Mouse (Mus musculus): ENCODE data around the gene Sept1. TPM values are rescaled to one million over a fixed set of nuclear protein-coding genes. Genes with fewer than 3 reads are reported as not detected.

Sept1 gene
- polyA plus RNA-seq, 1 experiment = 38.4 TPM

- no peaks in the 10 kb centered on the region for H3K36me3 ChIP-seq (ENCODE audit: control insufficient read depth, insufficient read depth, low read length)
- H3K27me3 ChIP-seq (replicated peaks; ENCODE audit: control insufficient read depth, insufficient read depth, low read length) = no peaks in the 10 kb centered on the region
- 91% methylated on average over 4 of the region's 4 CpGs for WGBS
- H3K4me3 ChIP-seq (ENCODE audit: insufficient read depth, low read depth, low read length) = no peak overlapping the region
- H3K4me1 ChIP-seq (ENCODE audit: control insufficient read depth, insufficient read depth, low read length) = no peaks in the 10 kb centered on the region; the same call in 1 of the 2 replicates
- no peak for DNase-seq
- TF ChIP-seq POLR2A (IDR thresholded peaks at IDR 0.05; ENCODE audit: low read depth, low read length) (no peak), CTCF (conservative IDR thresholded peaks at IDR 0.05; ENCODE audit: insufficient read depth, insufficient read length, low read depth, low read length) (no peak)
- no peak overlapping the region for H3K27ac ChIP-seq (ENCODE audit: insufficient read depth, low read depth, low read length)
Observed at GRCm38 (mm10) chr7:127218670-127219069, 14.3 kb downstream of the Sept1 start.

DNA sequence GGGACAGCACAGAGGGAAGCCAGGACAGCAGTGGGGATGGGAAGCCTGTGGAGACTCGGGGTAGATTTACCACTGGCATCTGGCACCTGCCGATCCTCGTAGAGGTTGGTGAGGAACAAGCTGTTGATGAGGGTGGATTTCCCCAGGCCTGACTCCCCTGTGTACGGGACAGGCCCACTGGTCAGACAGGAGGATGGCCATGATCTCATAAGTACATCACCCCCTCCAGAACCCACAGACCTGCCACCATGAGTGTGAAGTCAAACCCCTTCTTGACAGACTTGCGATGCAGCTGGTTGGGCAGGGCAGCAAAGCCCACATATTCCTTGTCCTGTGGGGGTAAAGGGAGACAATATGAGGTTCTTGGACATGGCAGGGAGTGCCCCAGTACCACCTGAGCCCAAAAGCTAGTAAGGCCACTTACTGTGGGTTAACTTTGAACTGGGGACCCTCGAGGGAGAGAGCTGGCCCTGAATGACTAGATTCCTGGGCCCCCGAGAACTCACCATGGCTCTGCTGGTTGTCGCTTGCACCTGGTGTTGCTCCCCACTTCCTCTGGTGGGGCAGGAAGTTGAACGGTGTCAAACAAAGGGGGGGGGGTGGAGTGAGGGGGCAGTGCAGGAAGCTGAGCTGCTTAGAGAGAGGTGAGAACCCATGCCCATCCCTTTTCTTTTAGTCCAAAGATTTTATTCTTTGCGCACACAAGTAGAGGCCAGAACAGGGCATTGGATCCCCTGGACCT is 14.9 kb downstream of the Sept1 start:
- Histone ChIP-seq H3K4me3 (ENCODE audit: insufficient read depth, low read depth, low read length) (no peak overlapping the region), H3K27me3 (replicated peaks; ENCODE audit: control insufficient read depth, insufficient read depth, low read length) (no peaks in the 10 kb centered on the region), H3K4me1 (ENCODE audit: control insufficient read depth, insufficient read depth, low read length) (no peaks in the 10 kb centered on the region; the same call in 1 of the 2 replicates), H3K36me3 (ENCODE audit: control insufficient read depth, insufficient read depth, low read length) (no peaks in the 10 kb centered on the region), H3K27ac (ENCODE audit: insufficient read depth, low read depth, low read length) (no peak overlapping the region)
- no peak for TF ChIP-seq CTCF (conservative IDR thresholded peaks at IDR 0.05; ENCODE audit: insufficient read depth, insufficient read length, low read depth, low read length)
- TF ChIP-seq POLR2A (IDR thresholded peaks at IDR 0.05; ENCODE audit: low read depth, low read length) = no peak
- WGBS = 71% methylated on average over 10 of the region's 10 CpGs
- DNase-seq = no peak

- 76% methylated on average over 6 of the region's 6 CpGs for WGBS
- H3K27me3 ChIP-seq (replicated peaks; ENCODE audit: control insufficient read depth, insufficient read depth, low read length) = no peaks in the 10 kb centered on the region
- no peaks in the 10 kb centered on the region; the same call in 1 of the 2 replicates for H3K4me1 ChIP-seq (ENCODE audit: control insufficient read depth, insufficient read depth, low read length)
- H3K36me3 ChIP-seq (ENCODE audit: control insufficient read depth, insufficient read depth, low read length) = no peaks in the 10 kb centered on the region
- DNase-seq = no peak
- no peak overlapping the region for H3K4me3 ChIP-seq (ENCODE audit: insufficient read depth, low read depth, low read length)
- no peak overlapping the region for H3K27ac ChIP-seq (ENCODE audit: insufficient read depth, low read depth, low read length)
- TF ChIP-seq POLR2A (IDR thresholded peaks at IDR 0.05; ENCODE audit: low read depth, low read length) (no peak), CTCF (conservative IDR thresholded peaks at IDR 0.05; ENCODE audit: insufficient read depth, insufficient read length, low read depth, low read length) (no peak)
Observed at GRCm38 (mm10) chr7:127217475-127217874, 15.5 kb downstream of the Sept1 start.

- TF ChIP-seq CTCF (conservative IDR thresholded peaks at IDR 0.05; ENCODE audit: insufficient read depth, insufficient read length, low read depth, low read length) = no peak
- no peak for TF ChIP-seq POLR2A (IDR thresholded peaks at IDR 0.05; ENCODE audit: low read depth, low read length)
- H3K4me3 ChIP-seq (ENCODE audit: insufficient read depth, low read depth, low read length) = no peak overlapping the region
- H3K27me3 ChIP-seq (replicated peaks; ENCODE audit: control insufficient read depth, insufficient read depth, low read length) = no peaks in the 10 kb centered on the region
- 78% methylated on average over 5 of the region's 5 CpGs for WGBS
- no peaks in the 10 kb centered on the region; the same call in 1 of the 2 replicates for H3K4me1 ChIP-seq (ENCODE audit: control insufficient read depth, insufficient read depth, low read length)
- no peaks in the 10 kb centered on the region for H3K36me3 ChIP-seq (ENCODE audit: control insufficient read depth, insufficient read depth, low read length)
- no peak for DNase-seq
- H3K27ac ChIP-seq (ENCODE audit: insufficient read depth, low read depth, low read length) = no peak overlapping the region
Observed at GRCm38 (mm10) chr7:127216307-127216706, 16.6 kb downstream of the Sept1 start.

GRCm38 (mm10) chr7:127214981-127215871 is 17.7 kb downstream of the Sept1 start:
- WGBS = 22% methylated on average over 33 of the region's 33 CpGs
- H3K27ac ChIP-seq (ENCODE audit: insufficient read depth, low read depth, low read length) = peak overlapping the region; percentile 77
- H3K27me3 ChIP-seq (replicated peaks; ENCODE audit: control insufficient read depth, insufficient read depth, low read length) = no peaks in the 10 kb centered on the region
- H3K4me1 ChIP-seq (ENCODE audit: control insufficient read depth, insufficient read depth, low read length) = no peaks in the 10 kb centered on the region; the same call in 1 of the 2 replicates
- H3K36me3 ChIP-seq (ENCODE audit: control insufficient read depth, insufficient read depth, low read length) = no peaks in the 10 kb centered on the region
- peak overlapping the region; percentile 52 for H3K4me3 ChIP-seq (ENCODE audit: insufficient read depth, low read depth, low read length)
- peak; percentile 77 for DNase-seq
- no peak for TF ChIP-seq POLR2A (IDR thresholded peaks at IDR 0.05; ENCODE audit: low read depth, low read length)
- peak; percentile 89 for TF ChIP-seq CTCF (conservative IDR thresholded peaks at IDR 0.05; ENCODE audit: insufficient read depth, insufficient read length, low read depth, low read length)

DNA sequence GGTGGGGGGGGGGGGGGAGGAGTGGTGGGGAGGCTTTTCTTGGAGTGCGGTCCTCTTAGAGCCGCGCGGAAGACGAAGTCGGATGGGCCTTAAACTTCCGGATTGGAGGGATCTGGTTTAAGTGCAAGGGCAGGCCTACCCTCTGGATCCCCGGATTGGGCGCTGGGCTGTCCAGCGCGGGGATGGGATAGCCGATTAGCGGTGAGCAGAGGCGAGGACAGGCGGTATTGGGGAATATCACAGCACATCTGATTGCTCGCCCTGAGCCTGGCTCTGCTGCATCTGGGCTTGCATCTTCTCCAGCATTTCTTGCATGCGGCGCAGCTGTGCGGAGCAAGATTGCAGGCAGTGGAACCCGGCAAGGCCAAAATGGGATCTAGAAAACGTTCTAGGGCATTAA is 18.4 kb downstream of the Sept1 start:
- Histone ChIP-seq H3K27ac (ENCODE audit: insufficient read depth, low read depth, low read length) (peak overlapping the region; percentile 77), H3K4me1 (ENCODE audit: control insufficient read depth, insufficient read depth, low read length) (no peaks in the 10 kb centered on the region; the same call in 1 of the 2 replicates), H3K27me3 (replicated peaks; ENCODE audit: control insufficient read depth, insufficient read depth, low read length) (no peaks in the 10 kb centered on the region), H3K36me3 (ENCODE audit: control insufficient read depth, insufficient read depth, low read length) (no peaks in the 10 kb centered on the region), H3K4me3 (ENCODE audit: insufficient read depth, low read depth, low read length) (peak overlapping the region; percentile 52)
- no peak for TF ChIP-seq POLR2A (IDR thresholded peaks at IDR 0.05; ENCODE audit: low read depth, low read length)
- no peak for TF ChIP-seq CTCF (conservative IDR thresholded peaks at IDR 0.05; ENCODE audit: insufficient read depth, insufficient read length, low read depth, low read length)
- WGBS = 57% methylated on average over 21 of the region's 21 CpGs
- no peak for DNase-seq

- DNase-seq = no peak
- Histone ChIP-seq H3K27ac (ENCODE audit: insufficient read depth, low read depth, low read length) (no peak overlapping the region), H3K36me3 (ENCODE audit: control insufficient read depth, insufficient read depth, low read length) (no peaks in the 10 kb centered on the region), H3K27me3 (replicated peaks; ENCODE audit: control insufficient read depth, insufficient read depth, low read length) (no peaks in the 10 kb centered on the region), H3K4me1 (ENCODE audit: control insufficient read depth, insufficient read depth, low read length) (no peaks in the 10 kb centered on the region; the same call in 1 of the 2 replicates), H3K4me3 (ENCODE audit: insufficient read depth, low read depth, low read length) (no peak overlapping the region)
- TF ChIP-seq POLR2A (IDR thresholded peaks at IDR 0.05; ENCODE audit: low read depth, low read length) (no peak), CTCF (conservative IDR thresholded peaks at IDR 0.05; ENCODE audit: insufficient read depth, insufficient read length, low read depth, low read length) (no peak)
- 67% methylated on average over 12 of the region's 12 CpGs for WGBS
Observed at GRCm38 (mm10) chr7:127213930-127214329, 19.0 kb downstream of the Sept1 start.

Measured in kidney, adult 2 months (tissue).